Mouse (Mus musculus) small intestine, adult 2 months (tissue): ENCODE measurements around the gene Tcn2.

Experiments used
- CTCF ChIP-seq: fragments of 200-500 bp; IDR thresholded peaks from 2 replicates; pipeline ENCODE4 v1.5.1; 2012; ENCODE audit warnings: low read depth, mild to moderate bottlenecking, control low read depth, inconsistent platforms, low read length, moderate library complexity, mixed read lengths; ENCODE audit not compliant: insufficient replicate concordance, insufficient read length; ENCODE audit errors: extremely low read depth
- POLR2A ChIP-seq: fragments of 200-500 bp; IDR thresholded peaks from 2 replicates; pipeline ENCODE4 v1.6.1; 2012; ENCODE audit warnings: low read depth, mild to moderate bottlenecking, control low read depth, inconsistent platforms, low read length, moderate library complexity

DNA sequence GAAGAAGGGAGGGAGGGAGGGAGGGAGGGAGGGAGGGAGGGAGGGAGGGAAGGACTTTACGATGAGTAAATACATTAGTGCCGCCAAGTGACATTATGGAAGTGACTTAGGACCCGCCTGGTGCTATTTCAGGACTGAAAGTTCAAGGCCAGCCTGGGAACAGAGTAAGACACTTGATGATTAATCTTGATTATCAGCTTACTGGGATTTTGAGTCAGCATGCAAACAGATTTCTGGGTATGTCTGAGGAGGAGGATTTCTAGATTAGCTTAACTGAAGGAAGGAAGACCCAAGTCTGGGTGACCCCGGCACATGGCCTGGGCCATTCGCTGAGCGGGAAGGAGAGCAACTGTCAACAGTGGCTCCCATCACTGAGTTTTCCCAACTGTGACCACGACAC is 11.5 kb downstream of the Tcn2 start:
- TF ChIP-seq CTCF = no peak
- no peak for TF ChIP-seq POLR2A
